In the genomic region with DNA sequence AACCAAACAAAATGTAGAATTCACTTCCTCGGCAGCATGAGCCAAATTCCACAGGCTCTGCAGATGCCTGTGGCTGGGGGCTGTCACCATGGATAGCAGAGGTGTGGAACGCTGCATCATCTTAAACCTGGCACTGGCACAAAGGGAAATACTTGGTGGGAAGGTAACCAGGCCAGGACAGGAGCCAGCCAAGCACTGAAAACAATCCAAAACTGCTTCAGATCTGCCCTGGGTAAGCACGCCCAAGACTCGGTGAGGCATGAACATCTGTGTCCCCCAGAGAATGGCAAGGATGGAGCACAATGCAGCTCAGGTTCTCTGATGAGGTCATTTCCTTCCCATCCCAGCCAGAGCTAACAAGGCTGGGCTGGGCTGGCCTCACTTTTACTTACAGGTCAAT, we compare ENCODE assay signal across 8 mouse cellular contexts. TPM values are rescaled to one million over a fixed set of nuclear protein-coding genes. Genes with fewer than 3 reads are reported as not detected.
A peak's percentile ranks its signal among the peaks of the same experiment; 100 is the strongest.
DNase-seq lines count a peak whose midpoint lies in the region; ATAC-seq and TF ChIP-seq lines count a peak whose summit lies in the region.

No protein-coding gene starts in this region.

- H3K9ac ChIP-seq in heart, postnatal 0 days (replicated peaks; ENCODE audit: low read depth, low read length), result no peak overlapping the region; the same call in 1 of the 2 replicates

- peak; percentile 34 for DNase-seq in left cerebral cortex, postnatal 4 days
- no peak for DNase-seq in left cerebral cortex, adult 18-20 months (ENCODE audit: low spot score in 2 of 2)
- DNase-seq in embryonic facial prominence, embryonic 10.5 days (ENCODE audit: low spot score), result peak; percentile 45
- peak; percentile 54 for DNase-seq in heart, postnatal 0 days (ENCODE audit: low spot score)
- peak; percentile 50 to 59 for DNase-seq in kidney, postnatal 36 days
- peak; percentile 86 for DNase-seq in splenic B cell, adult 2 months (ENCODE audit: low read depth, low spot score)
- DNase-seq in cerebellum, postnatal 25 days, result no peak
- no peak for DNase-seq in cerebellum, adult 9-10 months

- TF ChIP-seq CTCF in heart, postnatal 0 days (IDR thresholded peaks at IDR 0.05; ENCODE audit: low read depth), result no peak

- ATAC-seq in heart, postnatal 0 days (ENCODE audit: insufficient read depth, low read depth), result peak; percentile 83

- peaks cover 18% of the 10 kb centered on the region for H3K4me1 ChIP-seq in embryonic facial prominence, embryonic 10.5 days
- H3K4me1 ChIP-seq in heart, postnatal 0 days (ENCODE audit: control insufficient read depth, insufficient read depth), result peaks cover 2% of the 10 kb centered on the region; the same call in 1 of the 2 replicates

- H3K9me3 ChIP-seq in embryonic facial prominence, embryonic 10.5 days, result no peaks in the 10 kb centered on the region
- H3K9me3 ChIP-seq in heart, postnatal 0 days (replicated peaks; ENCODE audit: control insufficient read depth, low read length), result no peaks in the 10 kb centered on the region

- intact Hi-C loops in left cerebral cortex, postnatal 4 days (cut with DNase I), result no loop called here

- 49% methylated on average over 4 of the region's 4 CpGs for WGBS in embryonic facial prominence, embryonic 10.5 days
- WGBS in heart, postnatal 0 days, result 26% methylated on average over 4 of the region's 4 CpGs

- H3K4me3 ChIP-seq in embryonic facial prominence, embryonic 10.5 days, result no peak overlapping the region
- no peak overlapping the region for H3K4me3 ChIP-seq in heart, postnatal 0 days (ENCODE audit: low read depth, low read length)

- H3K27ac ChIP-seq in embryonic facial prominence, embryonic 10.5 days (replicated peaks), result peak overlapping the region; percentile 77
- peak overlapping the region; percentile 78 for H3K27ac ChIP-seq in heart, postnatal 0 days (ENCODE audit: low read depth)

- H3K27me3 ChIP-seq in embryonic facial prominence, embryonic 10.5 days (replicated peaks; ENCODE audit: low read depth, poor library complexity, severe bottlenecking), result no peaks in the 10 kb centered on the region
- H3K27me3 ChIP-seq in heart, postnatal 0 days (ENCODE audit: control insufficient read depth, insufficient read depth, low read length), result no peaks in the 10 kb centered on the region
- no peaks in the 10 kb centered on the region for H3K27me3 ChIP-seq in splenic B cell, adult 2 months (ENCODE audit: control insufficient read depth, insufficient read depth, low read length, poor library complexity, severe bottlenecking)

- H3K4me2 ChIP-seq in heart, postnatal 0 days (ENCODE audit: low read depth, low read length), result no peak overlapping the region

- TF ChIP-seq EP300 in heart, postnatal 0 days (IDR thresholded peaks at IDR 0.05; ENCODE audit: low read depth), result peak; percentile 55; the same call in 1 of the 2 replicates

- no peaks in the 10 kb centered on the region for H3K36me3 ChIP-seq in embryonic facial prominence, embryonic 10.5 days (replicated peaks)
- no peaks in the 10 kb centered on the region for H3K36me3 ChIP-seq in heart, postnatal 0 days (replicated peaks; ENCODE audit: control insufficient read depth, insufficient read depth, low read length)
- H3K36me3 ChIP-seq in splenic B cell, adult 2 months (ENCODE audit: control insufficient read depth, insufficient read depth, low read length, poor library complexity, severe bottlenecking), result no peaks in the 10 kb centered on the region

RNA-seq across cellular contexts. Expression of a gene that starts 43.6 kb away (rescaled TPM):
- 10 to 100 TPM; 11.5 to 12.0 TPM for total RNA-seq in left cerebral cortex, postnatal 4 days (2021)
- 10 to 100 TPM; 12.4 to 13.1 TPM for total RNA-seq in left cerebral cortex, adult 18-20 months (2021)
- 8.6 and 9.2 TPM in 2 replicates for polyA plus RNA-seq in embryonic facial prominence, embryonic 10.5 days (2016; fragmentation: Nextera tagmentation; extraction: Ambion mirVana)
- total RNA-seq in heart, postnatal 0 days (2014; rRNA removed; ENCODE audit: low replicate concordance), result 70.8 and 81.4 TPM in 2 replicates
- 15.1 and 16.0 TPM in 2 replicates for polyA plus RNA-seq in heart, postnatal 0 days (2015; fragmentation: Nextera tagmentation; extraction: Ambion mirVana)

Comparison
In these comparisons a context has a peak if more than half of its experiments do, and no peak if none do; other contexts are left out.
1. DNase-seq: peak in left cerebral cortex, postnatal 4 days (single experiment), embryonic facial prominence, embryonic 10.5 days (single experiment), heart, postnatal 0 days (single experiment), kidney, postnatal 36 days (2 of 2) and splenic B cell, adult 2 months (single experiment); none in left cerebral cortex, adult 18-20 months (0 of 2), cerebellum, postnatal 25 days (0 of 2) and cerebellum, adult 9-10 months (single experiment).